Mouse (Mus musculus) brain, embryonic 14.5 days (tissue): Measurements from ENCODE around the gene Samd4.

Experiments
- CTCF ChIP-seq: fragments of 200-500 bp; IDR thresholded peaks from 2 replicates; pipeline ENCODE4 v1.5.1; 2012; ENCODE audit warnings: inconsistent platforms, mild to moderate bottlenecking, moderate library complexity, borderline replicate concordance; ENCODE audit not compliant: insufficient read depth, insufficient read length; ENCODE audit errors: extremely low read depth
- POLR2A ChIP-seq: fragments of 200-500 bp; IDR thresholded peaks from 2 replicates; pipeline ENCODE4 v1.6.1; 2012; ENCODE audit warnings: mild to moderate bottlenecking, inconsistent platforms, borderline replicate concordance; ENCODE audit not compliant: poor library complexity, insufficient read depth, insufficient read length, severe bottlenecking; ENCODE audit errors: extremely low read depth

GRCm38 (mm10) chr14:47000096-47000736 lies 117.6 kb downstream of the Samd4 start:
- no peak for TF ChIP-seq POLR2A
- no peak for TF ChIP-seq CTCF
